ENCODE assay signal across 9 mouse cellular contexts in the genomic region with DNA sequence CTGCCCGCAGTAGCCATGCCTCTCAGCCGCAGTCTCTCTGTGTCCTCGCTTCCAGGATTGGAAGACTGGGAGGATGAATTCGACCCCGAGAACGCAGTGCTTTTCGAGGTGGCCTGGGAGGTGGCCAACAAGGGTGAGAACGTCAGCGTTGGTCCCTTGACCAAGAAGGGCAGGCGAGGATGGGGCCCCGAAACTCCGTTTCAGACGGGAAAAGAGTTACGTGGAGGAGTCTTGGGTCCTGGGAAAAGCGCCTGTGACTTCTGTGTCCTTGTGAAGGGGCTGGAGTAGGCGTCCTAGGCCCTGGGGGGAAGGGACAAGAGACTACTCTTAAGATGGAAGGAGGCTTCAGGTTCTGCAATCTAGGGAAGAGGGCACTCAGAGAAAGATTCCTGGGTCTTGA. TPM values are rescaled to one million over a fixed set of nuclear protein-coding genes. Genes with fewer than 3 reads are reported as not detected.
A peak's percentile ranks its signal among the peaks of the same experiment; 100 is the strongest.
DNase-seq lines count a peak whose midpoint lies in the region; ATAC-seq and TF ChIP-seq lines count a peak whose summit lies in the region.
"Had no signal": no experiment of that assay in that cellular context is flagged by ENCODE, and none has a peak within 500 bp of the region (broad histone marks: within the 10 kb centered on the region; RNA-seq: fewer than 3 reads in every experiment).

No protein-coding gene starts in this region.

- peak overlapping the region; percentile 77 for H3K9ac ChIP-seq in heart, adult 2 months (ENCODE audit: low read depth, low read length)
- H3K9ac ChIP-seq in ES-E14 (ENCODE audit: insufficient read depth, low read depth, low read length, poor library complexity, severe bottlenecking): peak overlapping the region; percentile 75
- peak overlapping the region; percentile 79 for H3K9ac ChIP-seq in forebrain, embryonic 16.5 days (replicated peaks; ENCODE audit: low read depth, low read length)
- H3K9ac ChIP-seq in lung, embryonic 14.5 days: peak overlapping the region; percentile 82

- H3K27me3 ChIP-seq in heart, adult 2 months (ENCODE audit: control insufficient read depth, insufficient read depth, low read length): no peaks in the 10 kb centered on the region
- H3K27me3 ChIP-seq in forebrain, embryonic 16.5 days (replicated peaks; ENCODE audit: control insufficient read depth, insufficient read depth, low read length): no peaks in the 10 kb centered on the region
- H3K27me3 ChIP-seq in lung, embryonic 14.5 days (ENCODE audit: insufficient read depth, low read length): no peaks in the 10 kb centered on the region

- in situ Hi-C loops in ES-E14 (cut with MboI; ENCODE audit: low sequenced_read_pairs in 2 of 2, unreplicated experiment in 2 of 2): no loop called here

- TF ChIP-seq EP300 in heart, adult 2 months (IDR thresholded peaks at IDR 0.05; ENCODE audit: insufficient read depth, low read depth, low read length): no peak

- TF ChIP-seq POLR2A in heart, adult 2 months (IDR thresholded peaks at IDR 0.05; ENCODE audit: insufficient read depth, low read depth, low read length): no peak

- no peak for TF ChIP-seq CTCF in heart, adult 2 months (IDR thresholded peaks at IDR 0.05)
- no peak for TF ChIP-seq CTCF in lung, embryonic 14.5 days (IDR thresholded peaks at IDR 0.05; ENCODE audit: low read depth)

- peak overlapping the region; percentile 83 for H3K4me2 ChIP-seq in forebrain, embryonic 16.5 days (ENCODE audit: low read length)
- H3K4me2 ChIP-seq in lung, embryonic 14.5 days: peak overlapping the region; percentile 98

- no peaks in the 10 kb centered on the region for H3K36me3 ChIP-seq in heart, adult 2 months (ENCODE audit: control insufficient read depth, insufficient read depth, low read length)
- H3K36me3 ChIP-seq in ES-E14 (ENCODE audit: control insufficient read depth, insufficient read depth, low read length, poor library complexity, severe bottlenecking): peaks cover 26% of the 10 kb centered on the region
- peaks cover 3% of the 10 kb centered on the region; the same call in 1 of the 2 replicates for H3K36me3 ChIP-seq in forebrain, embryonic 16.5 days (ENCODE audit: control insufficient read depth, insufficient read depth)
- H3K36me3 ChIP-seq in lung, embryonic 14.5 days (ENCODE audit: insufficient read depth): peaks cover 26% of the 10 kb centered on the region

- DNase-seq in heart, adult 2 months: no peak
- DNase-seq in heart, postnatal 14 days: no peak
- no peak for DNase-seq in ES-E14 (ENCODE audit: low read depth, low spot score)
- peak; percentile 58 for DNase-seq in lung, embryonic 14.5 days
- no peak for DNase-seq in Muller cell, postnatal 12 days (ENCODE audit: inconsistent ontology term)
- no peak for DNase-seq in left cerebral cortex, postnatal 4 days

- peak overlapping the region; percentile 67 for H3K4me3 ChIP-seq in heart, adult 2 months
- H3K4me3 ChIP-seq in ES-E14 (ENCODE audit: insufficient read depth in 1 of 2, low read depth in 1 of 2, low read length in 2 of 2, poor library complexity in 1 of 2, severe bottlenecking in 1 of 2): peak overlapping the region; percentile 66 to 79
- H3K4me3 ChIP-seq in forebrain, embryonic 16.5 days (replicated peaks; ENCODE audit: low read length): peak overlapping the region; percentile 62
- peak overlapping the region; percentile 87 for H3K4me3 ChIP-seq in lung, embryonic 14.5 days (ENCODE audit: low read depth, low read length)

- 1% methylated on average over 16 of the region's 16 CpGs for WGBS in heart, adult 2 months
- under 1% methylated on average over 16 of the region's 16 CpGs for WGBS in forebrain, embryonic 16.5 days
- under 1% methylated on average over 16 of the region's 16 CpGs for WGBS in lung, embryonic 14.5 days

- H3K4me1 ChIP-seq in heart, adult 2 months (ENCODE audit: control insufficient read depth, insufficient read depth, low read length): peaks cover 7% of the 10 kb centered on the region
- peaks cover 12 to 18% of the 10 kb centered on the region in 2 experiments for H3K4me1 ChIP-seq in ES-E14 (ENCODE audit: control insufficient read depth in 2 of 2, insufficient read depth in 2 of 2, low read length in 2 of 2, poor library complexity in 1 of 2)
- H3K4me1 ChIP-seq in forebrain, embryonic 16.5 days (replicated peaks; ENCODE audit: control insufficient read depth, insufficient read depth, low read length): peaks cover 26% of the 10 kb centered on the region
- peaks cover 19% of the 10 kb centered on the region for H3K4me1 ChIP-seq in lung, embryonic 14.5 days (ENCODE audit: insufficient read depth)

- H3K9me3 ChIP-seq in ES-E14 (ENCODE audit: control insufficient read depth, insufficient read depth, low read depth, low read length): no peaks in the 10 kb centered on the region
- H3K9me3 ChIP-seq in forebrain, embryonic 16.5 days (ENCODE audit: control insufficient read depth, low read length): no peaks in the 10 kb centered on the region
- no peaks in the 10 kb centered on the region for H3K9me3 ChIP-seq in lung, embryonic 14.5 days (ENCODE audit: low read depth, low read length)

- H3K79me2 ChIP-seq in heart, adult 2 months (replicated peaks; ENCODE audit: control insufficient read depth, insufficient read depth, low read length): 0 out of 2 replicates have a peak, but pooled peaks cover under 1% of the 10 kb centered on the region

- H3K27ac ChIP-seq in heart, adult 2 months: peak overlapping the region; percentile 87
- H3K27ac ChIP-seq in ES-E14 (ENCODE audit: insufficient read depth, low read depth, low read length, poor library complexity, severe bottlenecking): 0 out of 2 replicates have a peak overlapping the region, but pooled peaks have one; percentile 4
- peak overlapping the region; percentile 41; the same call in 1 of the 2 replicates for H3K27ac ChIP-seq in forebrain, embryonic 16.5 days (ENCODE audit: low read length)
- H3K27ac ChIP-seq in lung, embryonic 14.5 days (ENCODE audit: low read depth): peak overlapping the region; percentile 82

- peak; percentile 21 for ATAC-seq in forebrain, embryonic 16.5 days
- ATAC-seq in lung, embryonic 14.5 days (ENCODE audit: insufficient read depth): no peak; the same call in none of the 2 replicates
- ATAC-seq in megakaryocyte progenitor cell, adult 5-6 weeks (replicated peaks; ENCODE audit: poor library complexity): no peak

- intact Hi-C loops in heart, adult 2 months (cut with DNase I): no loop called here
- intact Hi-C loops in heart, postnatal 14 days (cut with DNase I): loop anchor here (2.0 kb wide), 1 partner anchor 28 kb away; no protein-coding TSS in a partner anchor
- intact Hi-C loops in left cerebral cortex, postnatal 4 days (cut with DNase I): no loop called here

TF ChIP-seq in ES-E14, 5 proteins besides CTCF, POLR2A, EP300 and RAD21 (continues in another document):
- TF ChIP-seq ZC3H11A (IDR thresholded peaks at IDR 0.05; ENCODE audit: borderline replicate concordance, low read depth, low read length): no peak
- no peak for TF ChIP-seq MAFK (IDR thresholded peaks at IDR 0.05; ENCODE audit: insufficient read depth, low read depth, low read length)

RNA-seq across cellular contexts. Expression of gene Gys1, which starts 0.4 kb away (rescaled TPM):
- 100 to 1,000 TPM in 1 of 2 experiments, 10 to 100 TPM in 1; 96.9 to 115 TPM for total RNA-seq in heart, adult 2 months (2021)
- polyA plus RNA-seq in heart, adult 2 months (2012; rRNA removed): 111 and 135 TPM in 2 replicates
- total RNA-seq in heart, postnatal 14 days (2021): 10 to 100 TPM; 86.1 to 90.2 TPM
- 26.1 and 26.8 TPM in 2 replicates for total RNA-seq in ES-E14 (2012; rRNA removed)
- 19.9 and 21.6 TPM in 2 replicates for polyA plus RNA-seq in forebrain, embryonic 16.5 days (2015; fragmentation: Nextera tagmentation; extraction: Ambion mirVana)
- polyA plus RNA-seq in lung, embryonic 14.5 days (2014; fragmentation: Nextera tagmentation; extraction: Ambion mirVana): 35.7 and 36.0 TPM in 2 replicates
- 22.6 and 26.2 TPM in 2 replicates for total RNA-seq in megakaryocyte progenitor cell, adult 5-6 weeks (2015)
- 22.3 and 24.4 TPM in 2 replicates for total RNA-seq in megakaryocyte progenitor cell, adult 5-6 weeks (2017)
- total RNA-seq in left cerebral cortex, postnatal 4 days (2021): 10 to 100 TPM; 17.8 to 18.7 TPM

RNA-seq across cellular contexts. Expression of gene Ruvbl2, which starts 2.9 kb away (rescaled TPM):
- total RNA-seq in heart, adult 2 months (2021): 10 to 100 TPM; 26.5 to 26.9 TPM
- 32.7 and 33.5 TPM in 2 replicates for polyA plus RNA-seq in heart, adult 2 months (2012; rRNA removed)
- total RNA-seq in heart, postnatal 14 days (2021): 10 to 100 TPM; 25.3 to 26.3 TPM
- total RNA-seq in ES-E14 (2012; rRNA removed): 228 and 281 TPM in 2 replicates
- polyA plus RNA-seq in forebrain, embryonic 16.5 days (2015; fragmentation: Nextera tagmentation; extraction: Ambion mirVana): 137 and 147 TPM in 2 replicates
- 163 and 173 TPM in 2 replicates for polyA plus RNA-seq in lung, embryonic 14.5 days (2014; fragmentation: Nextera tagmentation; extraction: Ambion mirVana)
- total RNA-seq in megakaryocyte progenitor cell, adult 5-6 weeks (2015): 180 and 205 TPM in 2 replicates
- 170 and 193 TPM in 2 replicates for total RNA-seq in megakaryocyte progenitor cell, adult 5-6 weeks (2017)
- total RNA-seq in left cerebral cortex, postnatal 4 days (2021): 10 to 100 TPM; 54.2 to 60.3 TPM

RNA-seq across cellular contexts. Expression of gene Lhb, which starts 14.4 kb away (rescaled TPM):
- not detected for total RNA-seq in heart, adult 2 months (2021)
- polyA plus RNA-seq in heart, adult 2 months (2012; rRNA removed): 0.84 TPM in 1 of 2 replicates, not detected in the other
- total RNA-seq in heart, postnatal 14 days (2021): not detected
- 0.37 TPM in 1 of 2 replicates, not detected in the other for total RNA-seq in ES-E14 (2012; rRNA removed)
- polyA plus RNA-seq in forebrain, embryonic 16.5 days (2015; fragmentation: Nextera tagmentation; extraction: Ambion mirVana): 0.44 and 0.65 TPM in 2 replicates
- not detected in 2 replicates for polyA plus RNA-seq in lung, embryonic 14.5 days (2014; fragmentation: Nextera tagmentation; extraction: Ambion mirVana)
- total RNA-seq in megakaryocyte progenitor cell, adult 5-6 weeks (2015): not detected in 2 replicates
- not detected in 2 replicates for total RNA-seq in megakaryocyte progenitor cell, adult 5-6 weeks (2017)
- total RNA-seq in left cerebral cortex, postnatal 4 days (2021): not detected
- polyA plus RNA-seq: large intestine, adult 2 months had no signal

RNA-seq across cellular contexts. Expression of gene Ntf5, which starts 21.5 kb away (rescaled TPM):
- under 1 TPM; 0.11 to 0.50 TPM for total RNA-seq in heart, adult 2 months (2021)
- 0.32 and 0.43 TPM in 2 replicates for polyA plus RNA-seq in heart, adult 2 months (2012; rRNA removed)
- under 1 TPM in 1 of 2 experiments, not detected in 1; 0.14 TPM for total RNA-seq in heart, postnatal 14 days (2021)
- total RNA-seq in ES-E14 (2012; rRNA removed): 2.4 and 3.6 TPM in 2 replicates
- 0.10 TPM in 1 of 2 replicates, not detected in the other for polyA plus RNA-seq in forebrain, embryonic 16.5 days (2015; fragmentation: Nextera tagmentation; extraction: Ambion mirVana)
- 1.9 and 2.2 TPM in 2 replicates for polyA plus RNA-seq in lung, embryonic 14.5 days (2014; fragmentation: Nextera tagmentation; extraction: Ambion mirVana)
- 0.10 TPM in 1 of 2 replicates, not detected in the other for total RNA-seq in megakaryocyte progenitor cell, adult 5-6 weeks (2015)
- not detected in 2 replicates for total RNA-seq in megakaryocyte progenitor cell, adult 5-6 weeks (2017)
- under 1 TPM in 1 of 2 experiments, not detected in 1; 0.30 TPM for total RNA-seq in left cerebral cortex, postnatal 4 days (2021)

RNA-seq across cellular contexts. Expression of gene Ftl1, which starts 24.6 kb away (rescaled TPM):
- total RNA-seq in heart, adult 2 months (2021): 100 to 1,000 TPM; 213 to 308 TPM
- polyA plus RNA-seq in heart, adult 2 months (2012; rRNA removed): 505 and 903 TPM in 2 replicates
- 100 to 1,000 TPM; 231 to 265 TPM for total RNA-seq in heart, postnatal 14 days (2021)
- 398 and 408 TPM in 2 replicates for total RNA-seq in ES-E14 (2012; rRNA removed)
- 5,701 and 5,899 TPM in 2 replicates for polyA plus RNA-seq in forebrain, embryonic 16.5 days (2015; fragmentation: Nextera tagmentation; extraction: Ambion mirVana)
- 4,463 and 4,749 TPM in 2 replicates for polyA plus RNA-seq in lung, embryonic 14.5 days (2014; fragmentation: Nextera tagmentation; extraction: Ambion mirVana)
- 1,479 and 1,608 TPM in 2 replicates for total RNA-seq in megakaryocyte progenitor cell, adult 5-6 weeks (2015)
- total RNA-seq in megakaryocyte progenitor cell, adult 5-6 weeks (2017): 770 and 961 TPM in 2 replicates
- 100 to 1,000 TPM; 708 to 725 TPM for total RNA-seq in left cerebral cortex, postnatal 4 days (2021)

Comparison
In these comparisons a context has a peak if more than half of its experiments do, and no peak if none do; other contexts are left out.
1. H3K27ac ChIP-seq: peak in every context shown above with its lines; median percentile 87 in heart, adult 2 months; 82 in lung, embryonic 14.5 days; 41 in forebrain, embryonic 16.5 days; 4 in ES-E14.